Mouse (Mus musculus): ENCODE data around the gene Ifi27l2b.

- TF ChIP-seq CTCF (IDR thresholded peaks at IDR 0.05; ENCODE audit: control insufficient read depth, insufficient read depth, insufficient read length): no peak
- no peak for TF ChIP-seq CEBPB (IDR thresholded peaks at IDR 0.05; ENCODE audit: low read depth)
- TF ChIP-seq USF1 (IDR thresholded peaks at IDR 0.05; ENCODE audit: low read depth): no peak
- TF ChIP-seq MAX (IDR thresholded peaks at IDR 0.05): no peak
- no peak for TF ChIP-seq FOSL1 (IDR thresholded peaks at IDR 0.05; ENCODE audit: insufficient read depth, low read length, poor library complexity, severe bottlenecking)
- no peak for TF ChIP-seq MYOG (IDR thresholded peaks at IDR 0.05; ENCODE audit: control insufficient read depth, extremely low read depth, insufficient read length)
- no peak for TF ChIP-seq MYOD1 (IDR thresholded peaks at IDR 0.05; ENCODE audit: control insufficient read depth, insufficient read length, low read depth)
Measured at GRCm38 (mm10) chr12:103445060-103445459, 12.0 kb downstream of the Ifi27l2b start.
